ENCODE assay signal across 8 mouse cellular contexts in genomic region chr3:85888221-85888671, GRCm38 (mm10). TPM values are rescaled to one million over a fixed set of nuclear protein-coding genes. Genes with fewer than 3 reads are reported as not detected.
DNase-seq lines count a peak whose midpoint lies in the region; ATAC-seq and TF ChIP-seq lines count a peak whose summit lies in the region.

No protein-coding gene starts in this region.

- no peaks in the 10 kb centered on the region for H3K27me3 ChIP-seq in liver, adult 2 months (ENCODE audit: control insufficient read depth, insufficient read depth, low read length)
- H3K27me3 ChIP-seq in midbrain, postnatal 0 days (ENCODE audit: insufficient read depth, low read length): peaks cover 22% of the 10 kb centered on the region

- H3K4me3 ChIP-seq in liver, adult 2 months (ENCODE audit: insufficient read depth, low read depth, low read length): no peak overlapping the region
- H3K4me3 ChIP-seq in midbrain, postnatal 0 days (ENCODE audit: low read depth, low read length): peak overlapping the region; percentile 60; the same call in 1 of the 2 replicates

- ATAC-seq in midbrain, postnatal 0 days (ENCODE audit: low FRiP score): no peak

- no peak for TF ChIP-seq CTCF in liver, adult 2 months (IDR thresholded peaks at IDR 0.05; ENCODE audit: low read depth, low read length)
- no peak for TF ChIP-seq CTCF in midbrain, postnatal 0 days (IDR thresholded peaks at IDR 0.05)

- H3K36me3 ChIP-seq in liver, adult 2 months (ENCODE audit: control insufficient read depth, insufficient read depth, low read length): no peaks in the 10 kb centered on the region
- H3K36me3 ChIP-seq in midbrain, postnatal 0 days (ENCODE audit: insufficient read depth, low read length): no peaks in the 10 kb centered on the region

- H3K27ac ChIP-seq in liver, adult 2 months (replicated peaks; ENCODE audit: insufficient read depth, low read depth, low read length): no peak overlapping the region
- H3K27ac ChIP-seq in midbrain, postnatal 0 days (ENCODE audit: low read depth, low read length): no peak overlapping the region

- H3K79me2 ChIP-seq in liver, adult 2 months (ENCODE audit: control insufficient read depth, insufficient read depth, low read length): peaks cover 2% of the 10 kb centered on the region; the same call in 1 of the 2 replicates

- H3K4me2 ChIP-seq in midbrain, postnatal 0 days (ENCODE audit: low read depth, low read length, poor library complexity, severe bottlenecking): peak overlapping the region; percentile 99

- 32% methylated on average over 11 of the region's 11 CpGs for WGBS in liver, adult 2 months
- 9% methylated on average over 11 of the region's 11 CpGs for WGBS in midbrain, postnatal 0 days

- no peak for TF ChIP-seq POLR2A in liver, adult 2 months (IDR thresholded peaks at IDR 0.05; ENCODE audit: extremely low read depth, insufficient read depth, low read length)

- H3K4me1 ChIP-seq in liver, adult 2 months (ENCODE audit: control insufficient read depth, insufficient read depth, low read length): peaks cover 6% of the 10 kb centered on the region
- H3K4me1 ChIP-seq in midbrain, postnatal 0 days (ENCODE audit: insufficient read depth, low read length): peaks cover 10% of the 10 kb centered on the region; the same call in 1 of the 2 replicates

- DNase-seq in left cerebral cortex, postnatal 25 days (ENCODE audit: low spot score in 2 of 2): peak; percentile 8 to 15
- no peak for DNase-seq in left cerebral cortex, adult 18-20 months (ENCODE audit: low spot score in 2 of 2)
- peak; percentile 3 for DNase-seq in cerebellum, adult 9-11 months
- peak; percentile 81 for DNase-seq in gastrocnemius, postnatal 25 days
- peak; percentile 81 for DNase-seq in induced T-regulatory cell, adult 2 months (ENCODE audit: low read depth)
- DNase-seq in liver, adult 2 months (ENCODE audit: extremely low read depth, low read depth, low spot score): peak; percentile 53
- no peak for DNase-seq in midbrain, postnatal 0 days (ENCODE audit: low spot score)
- peak; percentile 3 to 26 for DNase-seq in urinary bladder, postnatal 36 days (ENCODE audit: low spot score in 2 of 2)

- H3K9me3 ChIP-seq in midbrain, postnatal 0 days (ENCODE audit: low read length): no peaks in the 10 kb centered on the region

- H3K9ac ChIP-seq in liver, adult 2 months (ENCODE audit: low read depth, low read length): no peak overlapping the region
- H3K9ac ChIP-seq in midbrain, postnatal 0 days (replicated peaks; ENCODE audit: low read length, poor library complexity, severe bottlenecking): no peak overlapping the region

- intact Hi-C loops in left cerebral cortex, postnatal 25 days (cut with DNase I): no loop called here

RNA-seq across cellular contexts. Expression of gene Gm37240, which starts 0.9 kb away (rescaled TPM):
- total RNA-seq in left cerebral cortex, postnatal 25 days (2021): 1 to 10 TPM in 1 of 2 experiments, under 1 TPM in 1; 0.69 to 2.2 TPM
- total RNA-seq in left cerebral cortex, adult 18-20 months (2021): 1 to 10 TPM in 1 of 2 experiments, not detected in 1; 2.3 TPM
- 10 to 100 TPM; 35.3 to 39.6 TPM for total RNA-seq in gastrocnemius, postnatal 25 days (2021)
- 2.2 and 7.7 TPM in 2 replicates for total RNA-seq in liver, adult 2 months (2014; rRNA removed)
- 6.9 and 14.8 TPM in 2 replicates for polyA plus RNA-seq in liver, adult 2 months (2012; rRNA removed)
- total RNA-seq in midbrain, postnatal 0 days (2014; rRNA removed): 1.9 and 2.2 TPM in 2 replicates
- 0.43 and 0.65 TPM in 2 replicates for polyA plus RNA-seq in midbrain, postnatal 0 days (2015; fragmentation: Nextera tagmentation; extraction: Ambion mirVana)

RNA-seq across cellular contexts. Expression of gene Glt28d2, which starts 0.9 kb away (rescaled TPM):
- under 1 TPM; 0.34 to 0.62 TPM for total RNA-seq in left cerebral cortex, postnatal 25 days (2021)
- total RNA-seq in left cerebral cortex, adult 18-20 months (2021): under 1 TPM; 0.37 to 0.52 TPM
- total RNA-seq in gastrocnemius, postnatal 25 days (2021): 1 to 10 TPM; 5.5 to 6.7 TPM
- total RNA-seq in liver, adult 2 months (2014; rRNA removed): 3.0 and 3.4 TPM in 2 replicates
- 1.6 TPM in 2 replicates for polyA plus RNA-seq in liver, adult 2 months (2012; rRNA removed)
- 0.16 and 0.33 TPM in 2 replicates for total RNA-seq in midbrain, postnatal 0 days (2014; rRNA removed)
- polyA plus RNA-seq in midbrain, postnatal 0 days (2015; fragmentation: Nextera tagmentation; extraction: Ambion mirVana): 0.21 and 0.42 TPM in 2 replicates

Comparison
In these comparisons a context has a peak if more than half of its experiments do, and no peak if none do; other contexts are left out.
1. DNase-seq: peak in left cerebral cortex, postnatal 25 days (2 of 2), cerebellum, adult 9-11 months (single experiment), gastrocnemius, postnatal 25 days (single experiment), induced T-regulatory cell, adult 2 months (single experiment), liver, adult 2 months (single experiment) and urinary bladder, postnatal 36 days (2 of 2); none in left cerebral cortex, adult 18-20 months (0 of 2) and midbrain, postnatal 0 days (single experiment).